Mouse (Mus musculus) hindbrain, embryonic 14.5 days (tissue): Measurements from ENCODE around the gene Celsr1. TPM values are rescaled to one million over a fixed set of nuclear protein-coding genes. Genes with fewer than 3 reads are reported as not detected.
"Not testable (repeated sequence)": the region's sequence is repeated elsewhere in the genome, so short reads cannot be mapped to it uniquely, and the experiment has no call there.

ENCODE experiments used
- ATAC-seq: fragments of 200-750 bp; cut with Nextera tagmentation; 2 replicates; pipeline ENCODE4 v1.8.0; 2017; ENCODE audit warnings: moderate number of reproducible peaks, mild to moderate bottlenecking, moderate TSS enrichment, moderate library complexity; ENCODE audit not compliant: low FRiP score
- DNase-seq: peaks from one replicate; pipeline ENCODE4 v3.0.0-alpha.2; 2015; ENCODE audit warnings: low spot score
- H3K27ac ChIP-seq: fragments of 300-500 bp; sonication (generic); 2 replicates; pipeline ENCODE4 v1.5.1; 2014; ENCODE audit warnings: mild to moderate bottlenecking, moderate library complexity
- H3K27me3 ChIP-seq: fragments of 300-500 bp; sonication (generic); 2 replicates; pipeline ENCODE4 v1.6.1; 2014; ENCODE audit warnings: mild to moderate bottlenecking, low read length, mixed read lengths; ENCODE audit not compliant: control insufficient read depth, insufficient read depth
- H3K36me3 ChIP-seq: fragments of 300-500 bp; sonication (generic); replicated peaks from 2 replicates; pipeline ENCODE4 v1.6.1; 2014; ENCODE audit not compliant: control insufficient read depth, insufficient read depth
- H3K4me1 ChIP-seq: fragments of 300-500 bp; sonication (generic); replicated peaks from 2 replicates; pipeline ENCODE4 v1.6.1; 2014; ENCODE audit warnings: antibody characterized with exemption, low read length, mixed read lengths; ENCODE audit not compliant: control insufficient read depth, insufficient read depth
- H3K4me2 ChIP-seq: fragments of 300-500 bp; sonication (generic); replicated peaks from 2 replicates; pipeline ENCODE4 v1.6.1; 2014; ENCODE audit warnings: mild to moderate bottlenecking, moderate library complexity
- H3K4me3 ChIP-seq: fragments of 300-500 bp; sonication (generic); replicated peaks from 2 replicates; pipeline ENCODE4 v1.5.1; 2014; ENCODE audit warnings: mild to moderate bottlenecking, low read length
- H3K9ac ChIP-seq: fragments of 300-500 bp; sonication (generic); 2 replicates; pipeline ENCODE4 v1.6.1; 2014
- H3K9me3 ChIP-seq: fragments of 300-500 bp; sonication (generic); 2 replicates; pipeline ENCODE4 v1.6.1; 2016; ENCODE audit warnings: low read length; ENCODE audit not compliant: control insufficient read depth
- WGBS: fragments of 180-500 bp; shearing (Covaris S2); extraction: QIAGEN DNeasy Blood & Tissue Kit; methylation state at CpG from one replicate; pipeline ENCODE4 v1.1.7; 2014; 5-methylcytosine and 5-hydroxymethylcytosine counted together
- polyA plus RNA-seq: library from polyadenylated mRNA; unstranded; fragments of >200 nt; fragmentation: Nextera tagmentation; extraction: Ambion mirVana; gene quantifications from 2 replicates; pipeline ENCODE4 v1.2.1, GENCODE M21; 2014

Gene Celsr1
- polyA plus RNA-seq, 1 experiment from 2014 or later: 2.4 TPM

GRCm38 (mm10) chr15:85892498-85893118 lies 141.0 kb downstream of the Celsr1 start:
- 34% methylated on average over 13 of the region's 13 CpGs for WGBS
- H3K36me3 ChIP-seq: peaks cover 78% of the 10 kb centered on the region

GRCm38 (mm10) chr15:85891971-85892370 lies 141.6 kb downstream of the Celsr1 start:
- 0 out of 2 replicates have a peak, but pooled peaks have one; percentile 32 for ATAC-seq
- no peak overlapping the region for H3K4me3 ChIP-seq
- WGBS: 64% methylated on average over 10 of the region's 10 CpGs
- peak overlapping the region; percentile 47; the same call in 1 of the 2 replicates for H3K27ac ChIP-seq
- DNase-seq: no peak
- peaks cover 75% of the 10 kb centered on the region for H3K36me3 ChIP-seq
- no peak overlapping the region for H3K9ac ChIP-seq
- H3K4me2 ChIP-seq: no peak overlapping the region
- H3K4me1 ChIP-seq: no peaks in the 10 kb centered on the region
- no peaks in the 10 kb centered on the region for H3K9me3 ChIP-seq
- H3K27me3 ChIP-seq: no peaks in the 10 kb centered on the region

More at GRCm38 (mm10) chr15:85892498-85893118, 141.0 kb downstream of the Celsr1 start:
- Histone ChIP-seq H3K27ac (peak overlapping the region; percentile 65), H3K27me3 (no peaks in the 10 kb centered on the region), H3K9me3 (no peaks in the 10 kb centered on the region), H3K4me2 (no peak overlapping the region), H3K4me3 (no peak overlapping the region), H3K9ac (no peak overlapping the region), H3K4me1 (no peaks in the 10 kb centered on the region)
- DNase-seq (peak; percentile 37), ATAC-seq (peak; percentile 84)

- no peak overlapping the region for H3K4me3 ChIP-seq
- no peaks in the 10 kb centered on the region for H3K4me1 ChIP-seq
- no peaks in the 10 kb centered on the region for H3K9me3 ChIP-seq
- H3K9ac ChIP-seq: no peak overlapping the region
- no peak for DNase-seq
- H3K4me2 ChIP-seq: no peak overlapping the region
- H3K36me3 ChIP-seq: peaks cover 79% of the 10 kb centered on the region
- no peaks in the 10 kb centered on the region for H3K27me3 ChIP-seq
- no peak for ATAC-seq
- WGBS: 92% methylated on average over 4 of the region's 4 CpGs
- no peak overlapping the region for H3K27ac ChIP-seq
Observed at GRCm38 (mm10) chr15:85889235-85889634, 144.3 kb downstream of the Celsr1 start.

GRCm38 (mm10) chr15:85885606-85886005 lies 148.0 kb downstream of the Celsr1 start:
- ATAC-seq: no peak
- peaks cover 63% of the 10 kb centered on the region for H3K36me3 ChIP-seq
- no peak overlapping the region for H3K4me3 ChIP-seq

GRCm38 (mm10) chr15:85879498-85879895 lies 154.1 kb downstream of the Celsr1 start:
- H3K27ac ChIP-seq: peak overlapping the region; percentile 89
- H3K4me1 ChIP-seq: peaks cover 19% of the 10 kb centered on the region
- no peaks in the 10 kb centered on the region for H3K27me3 ChIP-seq
- H3K9ac ChIP-seq: peak overlapping the region; percentile 94
- peaks cover 20% of the 10 kb centered on the region for H3K36me3 ChIP-seq
- H3K9me3 ChIP-seq: no peaks in the 10 kb centered on the region
- ATAC-seq: 0 out of 2 replicates have a peak, but pooled peaks have one; percentile 7
- under 1% methylated on average over 18 of the region's 18 CpGs for WGBS
- H3K4me2 ChIP-seq: peak overlapping the region; percentile 97
- H3K4me3 ChIP-seq: peak overlapping the region; percentile 88
- DNase-seq: no peak

More at GRCm38 (mm10) chr15:85885606-85886005, 148.0 kb downstream of the Celsr1 start:
- H3K4me1 ChIP-seq: no peaks in the 10 kb centered on the region
- H3K4me2 ChIP-seq: no peak overlapping the region
- H3K9me3 ChIP-seq: no peaks in the 10 kb centered on the region
- no peak overlapping the region for H3K9ac ChIP-seq
- no peak overlapping the region for H3K27ac ChIP-seq
- no peaks in the 10 kb centered on the region for H3K27me3 ChIP-seq
- DNase-seq: no peak
- WGBS: 90% methylated on average over 5 of the region's 5 CpGs

- Histone ChIP-seq H3K36me3 (peaks cover 15% of the 10 kb centered on the region), H3K27me3 (no peaks in the 10 kb centered on the region), H3K27ac (peak within 1 kb of the TSS; percentile 91), H3K4me2 (peak within 1 kb of the TSS; percentile 97), H3K9me3 (no peaks in the 10 kb centered on the region), H3K4me3 (peak within 1 kb of the TSS; percentile 88), H3K4me1 (peaks cover 19% of the 10 kb centered on the region), H3K9ac (peak within 1 kb of the TSS; percentile 94)
- DNase-seq (peak; percentile 90), ATAC-seq (peak; percentile 96)
- under 1% methylated on average over 41 of the region's 50 CpGs for WGBS
Observed at GRCm38 (mm10) chr15:85878848-85879497, 154.6 kb downstream of the Celsr1 start, which contains the start of gene Trmu. Trmu (plus strand) TSS chr15:85879312.

- no peak overlapping the region for H3K4me2 ChIP-seq
- no peaks in the 10 kb centered on the region for H3K27me3 ChIP-seq
- no peak overlapping the region for H3K9ac ChIP-seq
- DNase-seq (no peak), ATAC-seq (no peak)
- peaks cover 4% of the 10 kb centered on the region for H3K36me3 ChIP-seq
- H3K27ac ChIP-seq: no peak overlapping the region
- H3K4me1 ChIP-seq: peaks cover 19% of the 10 kb centered on the region
- 93% methylated on average over 7 of the region's 7 CpGs for WGBS
- no peaks in the 10 kb centered on the region for H3K9me3 ChIP-seq
- no peak overlapping the region for H3K4me3 ChIP-seq
Observed at GRCm38 (mm10) chr15:85877336-85877735, 156.2 kb downstream of the Celsr1 start.

GRCm38 (mm10) chr15:85867696-85868095 lies 165.9 kb downstream of the Celsr1 start:
- H3K36me3 ChIP-seq: 0 out of 2 replicates have a peak, but pooled peaks cover 10% of the 10 kb centered on the region
- H3K27me3 ChIP-seq: no peaks in the 10 kb centered on the region
- DNase-seq: peak; percentile 78
- H3K9me3 ChIP-seq: no peaks in the 10 kb centered on the region
- no peaks in the 10 kb centered on the region for H3K4me1 ChIP-seq
- no peak overlapping the region for H3K4me3 ChIP-seq
- H3K9ac ChIP-seq: no peak overlapping the region
- H3K27ac ChIP-seq: no peak overlapping the region
- WGBS: 51% methylated on average over 6 of the region's 6 CpGs
- H3K4me2 ChIP-seq: no peak overlapping the region
- no peak for ATAC-seq

GRCm38 (mm10) chr15:85865913-85866312 lies 167.7 kb downstream of the Celsr1 start:
- not testable (repeated sequence) for H3K27ac ChIP-seq, H3K27me3 ChIP-seq, H3K9me3 ChIP-seq, H3K9ac ChIP-seq, H3K4me3 ChIP-seq, H3K4me2 ChIP-seq, H3K36me3 ChIP-seq, DNase-seq, H3K4me1 ChIP-seq, ATAC-seq
- WGBS: 90% methylated on average over 7 of the region's 7 CpGs
